Mouse (Mus musculus): ENCODE measurements around the gene Nap1l1.
"Not testable (repeated sequence)": the region's sequence is repeated elsewhere in the genome, so short reads cannot be mapped to it uniquely, and the experiment has no call there.

The Nap1l1 gene

DNA sequence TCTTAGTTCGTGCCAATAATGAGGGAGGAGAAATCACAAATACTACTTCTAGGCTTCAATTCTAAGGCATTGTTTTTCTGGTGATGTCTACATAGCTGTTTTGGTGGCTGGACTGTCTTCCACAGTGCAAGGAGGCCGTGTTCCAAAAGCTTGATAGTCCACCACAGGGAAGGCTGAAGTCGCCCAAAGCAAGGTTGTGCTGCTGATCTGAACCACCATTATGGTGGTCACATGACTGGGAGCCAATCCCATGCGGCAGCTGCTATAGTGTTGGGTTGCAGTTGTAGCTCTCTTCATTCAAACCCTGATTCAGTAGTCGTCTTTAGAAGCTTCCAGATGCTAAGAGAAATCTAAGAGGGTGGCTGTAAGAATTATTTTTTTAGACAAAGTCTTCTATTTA lies 6.6 kb downstream of the Nap1l1 start:
- no peak for DNase-seq (ENCODE audit: low spot score)

DNA sequence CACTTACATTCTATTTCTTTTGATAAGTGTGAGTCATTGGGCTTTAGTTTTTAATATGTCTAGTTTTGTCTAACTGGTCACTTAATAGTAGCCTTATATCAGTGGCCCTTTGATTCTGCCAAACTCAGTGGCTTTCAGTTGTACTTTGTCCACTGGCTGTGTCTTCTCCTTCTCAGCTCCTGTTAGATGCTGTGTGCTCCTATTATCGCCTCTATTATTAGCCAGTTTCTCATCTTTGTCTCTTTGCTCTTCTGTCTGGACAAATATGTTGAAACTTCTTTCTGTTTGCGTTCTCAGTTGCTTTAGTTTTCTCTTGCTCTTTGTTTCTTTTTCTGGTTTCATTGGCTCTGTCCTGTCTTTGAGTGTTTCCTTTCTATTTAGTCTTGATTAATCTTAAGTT lies 9.6 kb downstream of the Nap1l1 start:
- DNase-seq (ENCODE audit: low spot score) = no peak

DNA sequence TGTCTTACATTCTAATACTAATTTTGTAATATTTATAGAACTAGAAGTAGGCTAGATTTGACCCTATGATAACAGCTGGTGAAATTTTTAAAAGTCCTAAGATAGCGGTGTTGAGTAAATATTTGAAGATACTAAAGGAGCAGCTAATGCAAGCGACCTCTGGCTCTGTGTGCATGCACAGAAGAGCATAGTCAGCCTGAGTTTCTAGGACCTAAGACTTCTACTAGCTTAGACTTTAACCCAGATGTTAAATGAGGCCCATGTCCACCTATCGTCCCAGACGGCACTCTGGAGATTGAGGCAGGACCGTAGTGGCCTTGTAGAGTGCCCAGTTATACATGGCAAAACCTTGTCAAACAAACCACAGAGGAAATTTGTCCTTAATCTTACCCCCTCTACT lies 11.1 kb downstream of the Nap1l1 start:
- DNase-seq (ENCODE audit: low spot score) = no peak

DNA sequence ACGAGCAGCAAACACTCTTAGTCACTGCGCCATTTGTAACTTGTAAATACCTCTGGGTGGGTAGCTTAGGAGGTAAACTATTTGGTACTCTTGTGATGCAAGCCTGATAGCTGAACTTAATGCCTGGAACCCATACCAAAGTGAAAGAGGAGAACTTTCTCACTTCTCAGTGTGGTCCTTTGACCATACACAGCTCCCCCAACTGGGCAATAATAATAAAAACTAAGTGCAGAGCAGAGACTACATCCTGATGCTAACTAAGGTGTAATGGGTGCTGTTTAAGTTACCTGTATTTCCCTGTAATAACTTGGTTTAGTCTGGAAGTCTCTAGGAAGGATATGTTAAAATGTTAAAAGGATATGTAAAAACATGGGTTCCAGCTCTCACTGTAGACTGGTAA lies 15.8 kb downstream of the Nap1l1 start:
- no peak for DNase-seq (ENCODE audit: low spot score)

DNA sequence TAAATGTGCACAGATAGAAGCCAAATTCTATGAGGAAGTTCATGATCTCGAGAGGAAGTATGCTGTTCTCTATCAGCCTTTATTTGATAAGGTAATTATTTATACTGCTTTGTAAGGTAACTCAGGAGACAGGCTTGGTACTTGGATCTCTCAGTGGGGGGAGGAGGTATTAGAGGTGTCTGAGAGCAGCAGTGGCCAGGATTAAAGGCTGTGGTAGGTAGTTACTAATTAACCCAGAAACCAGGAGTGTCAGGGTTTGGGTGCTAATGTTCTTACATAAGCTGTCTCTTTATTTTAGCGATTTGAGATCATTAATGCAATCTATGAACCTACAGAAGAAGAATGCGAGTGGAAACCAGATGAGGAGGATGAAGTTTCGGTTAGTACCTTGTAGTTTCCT lies 17.1 kb downstream of the Nap1l1 start:
- not testable (repeated sequence) for DNase-seq (ENCODE audit: low spot score)

DNA sequence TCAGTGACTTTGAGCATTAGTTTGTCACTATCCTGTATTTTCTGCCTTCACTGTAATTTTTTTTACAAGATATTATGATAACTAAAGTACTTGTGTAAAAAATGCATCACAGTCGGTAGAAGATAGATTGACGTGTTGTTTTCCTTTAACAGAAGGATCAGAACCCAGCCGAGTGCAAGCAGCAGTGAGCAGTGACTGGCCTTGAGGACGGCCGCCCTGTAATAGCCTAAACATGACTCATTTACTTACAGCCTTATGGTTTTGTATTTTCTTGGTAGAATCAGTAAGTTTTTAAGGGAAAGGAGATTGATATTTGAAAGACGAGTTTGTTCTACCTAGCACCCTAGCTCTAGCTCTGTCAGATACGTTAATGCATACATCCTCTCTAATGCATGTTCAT lies 22.9 kb downstream of the Nap1l1 start:
- no peak for DNase-seq (ENCODE audit: low spot score)

DNA sequence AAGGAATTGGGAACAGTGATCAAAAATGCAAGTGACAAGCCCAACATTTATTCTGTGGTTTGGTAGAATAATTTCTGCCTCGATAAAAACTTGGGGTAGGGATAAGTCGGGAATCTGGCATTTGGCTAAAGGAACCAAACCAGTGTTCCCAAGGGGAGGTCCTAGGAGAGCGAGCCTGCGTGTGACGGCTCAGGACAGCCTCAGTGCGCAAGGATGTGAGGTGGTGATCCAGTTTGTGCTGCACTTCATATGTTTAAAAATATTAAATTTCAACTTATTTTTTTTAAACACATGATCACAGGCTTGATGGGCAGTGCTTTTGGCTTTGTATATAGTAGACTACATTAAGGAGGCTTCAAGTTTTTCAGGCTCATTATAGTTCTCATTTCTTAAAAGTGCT lies 26.9 kb downstream of the Nap1l1 start:
- DNase-seq (ENCODE audit: low spot score) = no peak

DNA sequence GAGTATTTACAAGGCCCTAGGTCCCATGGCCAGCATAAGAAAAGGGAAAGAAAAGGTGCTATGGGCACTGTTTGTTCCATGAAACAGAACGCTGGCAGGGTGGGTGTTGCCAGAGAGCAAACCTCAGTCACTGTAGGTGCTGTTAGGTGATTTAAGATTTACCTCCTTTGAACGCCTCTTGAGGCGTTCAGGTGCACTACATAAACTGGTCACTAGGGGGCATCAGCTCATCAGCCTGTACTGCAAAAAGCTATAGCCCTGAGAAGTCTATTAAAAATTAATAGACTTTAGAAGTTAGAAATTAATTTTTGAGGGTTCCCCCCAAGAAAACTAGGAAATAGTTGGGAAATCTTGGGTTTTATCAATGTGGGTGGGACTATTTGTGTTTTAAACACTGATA lies 30.0 kb downstream of the Nap1l1 start:
- DNase-seq (ENCODE audit: low spot score) = peak; percentile 74

DNA sequence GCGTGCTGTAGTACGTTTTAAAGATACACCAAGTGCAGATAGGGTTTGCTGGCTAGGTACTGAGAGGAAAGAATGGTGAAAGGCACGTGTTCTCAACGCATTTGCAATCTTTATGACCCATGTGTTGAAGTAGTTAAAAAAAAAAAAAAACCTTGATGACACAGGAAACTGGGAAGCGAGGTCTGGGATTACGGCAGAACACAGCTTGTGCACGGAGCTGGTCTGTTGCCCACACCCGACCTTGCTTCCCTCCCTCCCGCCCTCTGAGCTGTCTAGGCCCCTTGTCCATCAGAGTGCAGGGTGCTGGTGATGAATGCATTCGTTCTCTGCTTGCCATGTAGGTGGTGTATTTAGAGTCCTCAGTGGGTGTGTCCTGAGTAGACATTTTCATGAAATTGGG lies 30.7 kb downstream of the Nap1l1 start:
- no peak for DNase-seq (ENCODE audit: low spot score)

DNA sequence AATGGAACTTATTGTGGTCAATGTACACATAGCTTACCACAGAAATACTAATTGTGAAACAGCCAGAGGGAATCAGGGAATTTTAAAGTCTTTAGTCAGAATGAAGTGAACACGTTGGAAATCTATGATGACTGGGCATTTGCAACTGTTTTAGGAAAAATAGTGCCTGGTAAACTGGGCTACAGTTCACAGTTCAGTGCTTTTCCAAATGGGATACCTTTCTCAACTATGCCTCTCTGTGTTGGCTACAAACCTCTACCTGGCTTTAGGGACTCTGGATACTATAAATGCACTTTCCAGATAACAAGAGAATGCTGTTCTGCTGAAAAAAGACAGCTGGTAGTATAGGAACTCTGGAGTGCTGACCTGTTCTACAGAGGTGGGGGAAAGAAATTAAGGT lies 31.6 kb downstream of the Nap1l1 start:
- DNase-seq (ENCODE audit: low spot score) = no peak

DNA sequence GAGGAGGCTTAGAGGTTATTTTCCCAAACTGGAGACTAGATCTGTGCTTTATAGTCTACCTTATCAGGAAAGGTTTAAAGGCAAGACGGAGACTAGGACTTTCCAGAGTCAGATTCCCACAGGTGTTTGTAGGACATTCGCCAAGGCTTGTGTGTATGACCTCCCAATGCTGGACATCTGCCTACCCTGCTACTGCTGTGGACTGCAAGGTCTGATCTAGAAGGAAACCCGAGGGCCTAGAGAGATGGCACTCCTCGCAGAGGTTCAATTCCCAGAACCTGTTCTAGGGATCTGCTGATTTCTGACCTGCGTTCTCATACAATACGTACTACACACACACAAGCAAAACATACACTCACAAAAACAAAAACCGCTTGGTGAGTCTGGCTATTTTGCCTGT lies 32.4 kb downstream of the Nap1l1 start:
- DNase-seq (ENCODE audit: low spot score) = no peak

DNA sequence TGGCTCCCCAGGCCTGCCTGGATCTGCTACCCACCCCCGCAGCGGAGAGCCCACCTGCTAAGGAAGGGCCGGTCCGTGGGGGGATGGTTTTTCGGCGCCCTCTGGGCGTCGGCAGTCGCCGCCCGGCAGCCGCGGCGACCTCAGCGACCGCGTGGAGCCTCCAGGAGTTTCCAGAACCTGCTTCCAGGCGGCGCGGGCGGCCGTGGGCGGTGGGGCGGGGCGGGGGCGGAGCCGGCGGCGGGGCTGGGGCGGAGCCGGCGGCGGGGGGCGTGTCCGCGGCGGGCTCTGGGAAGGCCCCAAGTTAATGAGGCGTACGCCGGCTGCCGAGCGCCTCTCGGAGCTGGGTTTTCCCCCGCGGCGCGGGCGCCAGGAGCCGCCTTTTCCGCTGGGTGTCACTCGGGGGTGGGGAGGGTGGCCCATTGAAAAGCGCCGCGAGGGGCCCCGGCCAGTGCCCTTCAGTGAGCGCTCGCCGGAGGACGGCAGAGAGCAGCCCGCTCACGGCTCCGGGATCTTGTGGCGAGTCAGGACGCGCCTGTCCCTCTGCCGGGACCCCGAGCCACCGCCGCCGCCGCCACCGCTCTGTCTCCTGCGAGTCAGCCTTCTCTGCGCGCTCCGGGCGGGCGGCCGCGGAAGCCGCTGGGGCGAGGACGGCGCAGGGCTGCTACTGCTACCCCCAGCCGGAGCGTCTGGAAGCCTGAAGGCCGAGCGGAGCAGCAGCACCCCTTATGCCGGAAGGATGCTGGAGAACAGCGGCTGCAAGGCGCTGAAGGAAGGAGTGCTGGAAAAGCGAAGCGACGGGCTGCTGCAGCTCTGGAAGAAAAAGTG lies 33.3 kb downstream of the Nap1l1 start, which contains the start of gene Phlda1:
Gene Phlda1, plus strand, starts transcription at position 186 of the 825 bp plus-strand sequence.
- DNase-seq (ENCODE audit: low spot score) = peak; percentile 71

DNA sequence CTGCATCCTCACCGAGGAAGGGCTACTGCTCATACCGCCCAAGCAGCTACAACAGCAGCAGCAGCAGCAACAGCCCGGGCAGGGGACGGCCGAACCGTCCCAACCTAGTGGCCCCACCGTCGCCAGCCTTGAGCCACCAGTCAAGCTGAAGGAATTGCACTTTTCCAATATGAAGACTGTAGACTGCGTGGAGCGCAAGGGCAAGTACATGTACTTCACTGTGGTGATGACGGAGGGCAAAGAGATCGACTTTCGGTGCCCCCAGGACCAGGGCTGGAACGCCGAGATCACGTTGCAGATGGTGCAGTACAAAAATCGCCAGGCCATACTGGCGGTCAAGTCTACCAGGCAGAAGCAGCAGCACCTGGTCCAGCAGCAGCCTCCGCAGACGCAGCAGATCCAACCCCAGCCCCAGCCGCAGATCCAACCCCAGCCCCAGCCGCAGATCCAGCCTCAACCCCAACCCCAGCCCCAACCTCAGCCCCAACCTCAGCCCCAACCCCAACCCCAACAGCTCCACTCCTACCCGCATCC lies 34.0 kb downstream of the Nap1l1 start:
- DNase-seq (ENCODE audit: low spot score) = no peak

DNA sequence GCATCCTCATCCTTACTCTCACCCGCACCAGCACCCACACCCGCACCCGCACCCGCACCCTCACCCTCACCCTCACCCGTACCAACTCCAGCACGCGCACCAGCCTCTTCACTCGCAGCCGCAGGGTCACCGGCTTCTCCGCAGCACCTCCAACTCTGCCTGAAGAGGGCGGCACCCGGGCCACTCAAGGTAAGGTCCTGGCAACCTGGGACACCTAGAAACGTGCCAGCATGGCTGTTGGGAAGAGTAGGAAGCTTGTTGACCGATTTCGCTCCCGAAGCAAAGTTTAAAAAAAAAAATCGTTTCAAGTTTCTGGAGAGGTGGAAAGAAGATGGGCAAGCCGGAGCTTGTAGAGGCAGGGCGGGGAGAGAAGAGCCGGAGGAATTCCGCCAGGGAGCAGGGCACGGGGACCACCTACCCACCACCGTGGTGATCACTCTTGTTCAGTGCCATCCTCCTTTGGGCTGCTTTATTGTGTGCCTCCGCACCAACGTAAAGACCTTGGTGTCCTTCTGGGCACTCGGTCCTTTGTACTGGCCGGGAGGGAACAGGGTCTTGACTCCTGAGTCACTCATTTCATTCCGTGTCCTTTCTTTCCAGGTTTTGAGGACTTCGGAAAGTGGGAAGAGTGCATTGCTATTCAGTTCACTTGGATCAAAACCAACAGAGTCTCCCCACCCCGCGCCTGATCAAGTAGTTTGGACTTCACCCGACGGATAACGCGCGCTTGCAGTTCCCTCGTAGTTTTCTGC lies 34.6 kb downstream of the Nap1l1 start:
- no peak for DNase-seq (ENCODE audit: low spot score)

DNA sequence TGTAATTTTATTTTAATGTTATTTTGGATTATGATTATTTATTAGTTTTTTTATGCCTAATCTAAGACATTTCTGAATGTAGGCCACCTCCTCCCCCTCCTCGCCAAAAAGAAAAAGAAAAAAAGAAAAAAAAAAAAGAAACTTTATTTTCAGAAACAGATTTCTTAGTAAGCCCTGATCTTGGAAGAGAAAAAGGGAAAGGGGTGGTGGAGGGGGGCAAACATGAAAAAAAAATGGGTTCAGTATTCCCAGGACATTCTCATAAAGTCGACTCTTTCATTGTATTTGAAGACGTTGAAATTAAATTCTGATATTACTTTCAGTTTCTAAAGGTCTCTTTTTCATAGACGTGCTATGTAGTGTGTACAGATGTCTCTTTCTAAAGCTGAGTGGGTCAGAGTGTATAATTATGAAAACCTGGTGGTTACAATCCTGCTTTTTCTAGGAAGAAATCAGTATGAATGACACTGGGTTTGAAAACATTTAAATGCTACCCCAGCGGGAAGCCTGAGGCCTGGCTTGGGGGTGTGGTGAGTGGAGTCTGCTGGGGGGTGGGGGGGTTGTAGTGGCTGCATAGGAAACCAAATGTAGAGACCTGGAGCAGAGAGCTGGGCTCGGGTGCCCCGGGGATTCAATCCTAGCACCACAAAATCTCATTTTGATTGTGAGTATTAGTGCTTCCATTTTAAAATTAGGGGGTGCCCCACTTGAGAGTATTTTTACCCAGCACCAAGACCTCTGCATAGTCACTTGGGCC lies 35.5 kb downstream of the Nap1l1 start:
- no peak for DNase-seq (ENCODE audit: low spot score)

DNA sequence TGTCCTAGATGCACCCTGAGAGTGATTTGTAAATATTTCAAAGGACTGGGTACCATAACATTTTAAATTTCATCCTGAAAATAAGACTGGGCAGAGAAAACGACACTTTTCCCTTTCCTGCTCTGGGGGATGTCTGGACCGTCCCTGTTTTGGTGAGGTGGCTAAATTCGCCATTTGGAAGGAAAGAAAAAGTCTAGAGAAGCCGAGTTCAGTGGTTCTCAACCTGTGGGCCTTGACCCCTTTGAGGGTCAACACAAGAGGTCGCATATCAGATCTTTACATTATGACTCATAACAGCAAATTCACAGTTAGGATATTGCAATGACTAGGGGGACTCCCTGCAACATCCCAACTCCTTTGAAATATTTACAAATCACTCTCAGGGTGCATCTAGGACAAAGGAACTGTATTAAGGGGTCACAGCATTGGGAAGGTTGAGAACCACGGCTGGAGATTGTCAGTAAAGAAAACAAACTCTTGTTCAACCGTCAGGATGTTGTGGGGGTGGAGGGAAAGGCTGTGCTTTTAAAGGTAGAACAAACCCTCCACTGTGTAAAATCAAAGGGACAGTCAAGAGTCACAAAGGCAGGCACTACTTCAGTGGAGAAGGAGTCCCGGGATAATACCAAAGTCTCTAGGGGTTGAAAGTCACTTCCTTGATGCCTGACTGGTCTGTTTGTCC lies 36.2 kb downstream of the Nap1l1 start:
- no peak for DNase-seq (ENCODE audit: low spot score)

DNA sequence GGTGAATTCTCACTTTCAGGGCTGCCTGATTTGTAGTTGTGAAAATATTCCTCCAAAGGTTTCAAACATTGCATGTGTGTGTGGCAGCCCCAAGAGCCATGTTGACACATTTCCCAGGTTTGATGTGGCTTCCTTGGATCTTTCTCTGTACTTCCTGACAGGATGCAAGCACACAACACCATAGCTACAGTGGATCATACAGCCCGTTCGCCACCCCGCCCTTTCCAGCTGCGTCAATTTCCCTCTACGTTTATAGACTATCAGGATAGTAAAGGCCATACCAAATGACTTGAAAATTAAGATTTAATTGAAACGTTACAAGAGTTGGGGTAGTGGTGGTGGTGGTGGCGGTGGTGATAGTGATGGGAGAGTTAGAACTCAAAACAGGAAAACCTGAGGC lies 37.0 kb downstream of the Nap1l1 start:
- no peak for DNase-seq (ENCODE audit: low spot score)

DNA sequence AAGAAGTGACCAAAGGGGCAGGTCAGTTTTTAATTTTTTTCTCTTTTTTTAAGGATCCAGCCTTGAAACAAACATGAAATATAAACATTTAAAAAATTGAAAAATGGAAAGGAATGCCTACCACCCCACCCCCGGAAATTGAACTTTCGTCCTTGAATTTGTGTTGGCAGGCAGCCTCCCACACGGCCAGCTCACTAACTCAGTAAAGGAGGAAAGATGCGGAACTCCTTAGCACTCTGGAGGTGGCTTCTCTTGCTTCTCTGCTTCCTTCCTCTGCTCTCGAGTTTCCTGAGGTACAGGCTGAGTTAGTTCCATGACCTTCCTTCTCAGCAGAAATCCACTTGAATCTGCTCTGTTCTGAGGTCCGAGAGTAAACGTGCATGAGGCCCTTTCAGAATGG lies 37.8 kb downstream of the Nap1l1 start:
- DNase-seq (ENCODE audit: low spot score) = no peak

DNA sequence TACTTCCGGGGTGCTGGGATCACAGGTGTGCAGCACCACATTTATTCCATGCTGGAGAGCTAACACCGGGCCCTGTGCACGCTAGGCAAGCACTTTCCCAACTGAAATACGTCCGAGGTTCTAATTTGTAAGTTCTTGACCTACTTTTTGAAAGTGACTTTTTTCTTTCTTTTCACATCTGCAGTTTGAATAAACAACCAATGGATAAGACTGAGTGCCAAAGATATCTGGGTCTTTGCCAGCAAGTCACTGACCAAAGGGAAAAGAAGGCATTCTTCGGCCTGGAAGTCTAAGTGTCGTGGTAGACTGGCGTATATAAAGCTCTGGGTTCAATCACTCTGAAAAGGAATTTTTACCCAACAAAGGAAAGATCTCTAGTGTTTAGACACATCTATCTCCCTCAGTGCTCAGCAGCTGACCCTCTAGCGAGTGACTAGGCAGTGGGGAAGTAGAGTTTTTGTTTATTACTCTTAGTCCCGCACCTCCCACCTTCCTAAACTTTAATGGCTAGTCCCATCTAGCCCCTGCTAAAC lies 39.1 kb downstream of the Nap1l1 start:
- no peak for DNase-seq (ENCODE audit: low spot score)

DNA sequence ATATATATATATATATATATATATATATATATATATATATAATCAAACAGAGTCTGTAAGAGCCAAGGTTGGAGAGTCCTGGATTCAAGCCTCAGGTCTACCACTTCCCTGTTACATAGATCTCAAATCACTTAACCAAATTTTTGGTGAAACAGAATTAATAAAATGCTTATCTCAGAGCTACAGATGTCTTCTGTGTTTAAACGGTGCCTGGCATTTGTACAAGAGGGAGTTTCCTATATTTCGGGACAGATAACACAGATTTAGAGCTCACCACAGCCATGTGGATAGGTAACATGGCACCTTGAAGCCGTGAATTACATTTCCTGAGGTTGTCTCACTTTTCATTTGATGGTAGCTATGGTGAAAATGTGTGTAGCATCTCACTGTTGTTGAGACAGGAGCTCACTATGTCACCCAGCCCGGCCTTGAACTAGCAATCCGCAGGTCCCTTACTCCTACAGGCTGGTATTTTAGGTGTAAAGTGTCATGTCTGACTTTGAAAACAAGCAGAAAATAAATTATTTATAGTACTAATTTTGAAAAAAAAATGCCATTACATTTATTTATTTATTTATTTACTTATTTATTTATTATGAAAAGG lies 41.4 kb downstream of the Nap1l1 start:
- no peak for DNase-seq (ENCODE audit: low spot score)
